Mouse (Mus musculus) cortical plate, adult 2 months (tissue): ENCODE results near the gene Psmb3.

Source experiments
- CTCF ChIP-seq: fragments of 200-500 bp; IDR thresholded peaks from 2 replicates; pipeline ENCODE4 v1.5.1; 2011; ENCODE audit warnings: mild to moderate bottlenecking, control low read depth, low read length; ENCODE audit not compliant: insufficient read depth; ENCODE audit errors: extremely low read depth
- POLR2A ChIP-seq: fragments of 200-500 bp; IDR thresholded peaks from 2 replicates; pipeline ENCODE4 v1.6.1; 2011; ENCODE audit warnings: mild to moderate bottlenecking, low read length, control low read depth; ENCODE audit not compliant: insufficient read depth; ENCODE audit errors: extremely low read depth

- TF ChIP-seq CTCF = no peak
- TF ChIP-seq POLR2A = no peak
Measured at GRCm38 (mm10) chr11:97654210-97654609, 49.0 kb upstream of the Psmb3 start.
